Mouse (Mus musculus): Measurements from ENCODE around the gene Brk1.

- TF ChIP-seq CTCF (conservative IDR thresholded peaks at IDR 0.05; ENCODE audit: low read length) (no peak), NANOG (IDR thresholded peaks at IDR 0.05; ENCODE audit: borderline replicate concordance, low read length) (no peak), POU5F1 (IDR thresholded peaks at IDR 0.05; ENCODE audit: borderline replicate concordance, low read length) (no peak)
These were observed 45.6 kb downstream of the Brk1 start for GRCm38 (mm10) chr6:113650197-113650640.
